Mouse (Mus musculus) intestine, postnatal 0 days (tissue): Measurements from ENCODE around the gene Dnah17. TPM values are rescaled to one million over a fixed set of nuclear protein-coding genes. Genes with fewer than 3 reads are reported as not detected.

Experiments
- ATAC-seq: fragments of 200-750 bp; cut with Nextera tagmentation; 2 replicates; pipeline ENCODE4 v1.8.0; 2017; ENCODE audit warnings: mild to moderate bottlenecking, moderate TSS enrichment, moderate library complexity
- H3K27ac ChIP-seq: fragments of 300-500 bp; sonication (generic); 2 replicates; pipeline ENCODE4 v1.5.1; 2014; ENCODE audit warnings: mild to moderate bottlenecking, low read depth, low read length, moderate library complexity
- H3K27me3 ChIP-seq: fragments of 300-500 bp; sonication (generic); replicated peaks from 2 replicates; pipeline ENCODE4 v1.6.1; 2014; ENCODE audit warnings: low read length, mixed read lengths; ENCODE audit not compliant: control insufficient read depth, insufficient read depth
- H3K36me3 ChIP-seq: fragments of 300-500 bp; sonication (generic); 2 replicates; pipeline ENCODE4 v1.6.1; 2014; ENCODE audit warnings: mild to moderate bottlenecking, moderate library complexity; ENCODE audit not compliant: control insufficient read depth, insufficient read depth
- H3K4me1 ChIP-seq: fragments of 300-500 bp; sonication (generic); replicated peaks from 2 replicates; pipeline ENCODE4 v1.6.1; 2014; ENCODE audit warnings: antibody characterized with exemption, low read length, mixed read lengths; ENCODE audit not compliant: control insufficient read depth, insufficient read depth
- H3K4me2 ChIP-seq: fragments of 300-500 bp; sonication (generic); replicated peaks from 2 replicates; pipeline ENCODE4 v1.6.1; 2014; ENCODE audit warnings: low read depth, mild to moderate bottlenecking, moderate library complexity
- H3K4me3 ChIP-seq: fragments of 300-500 bp; sonication (generic); 2 replicates; pipeline ENCODE4 v1.5.1; 2014; ENCODE audit warnings: low read depth, low read length
- H3K9ac ChIP-seq: fragments of 300-500 bp; sonication (generic); 2 replicates; pipeline ENCODE4 v1.6.1; 2014; ENCODE audit warnings: mild to moderate bottlenecking, low read depth, low read length
- H3K9me3 ChIP-seq: fragments of 300-500 bp; sonication (generic); 2 replicates; pipeline ENCODE4 v1.6.1; 2016; ENCODE audit warnings: mixed run types; ENCODE audit not compliant: control insufficient read depth
- CTCF ChIP-seq: sonication (generic); IDR thresholded peaks from 2 replicates; pipeline ENCODE4 v1.5.1; 2016; ENCODE audit warnings: low read depth, mild to moderate bottlenecking, control low read depth, antibody characterized with exemption, moderate library complexity
- WGBS: fragments of 180-500 bp; shearing (Covaris S2); extraction: QIAGEN DNeasy Blood & Tissue Kit; methylation state at CpG from one replicate; pipeline ENCODE4 v1.1.7; 2014; 5-methylcytosine and 5-hydroxymethylcytosine counted together
- polyA plus RNA-seq: library from polyadenylated mRNA; unstranded; fragments of >200 nt; fragmentation: Nextera tagmentation; extraction: Ambion mirVana; gene quantifications from 2 replicates; pipeline ENCODE4 v1.2.1, GENCODE M21; 2015

Dnah17 gene
- polyA plus RNA-seq, 1 experiment from 2014 or later = 0.03 TPM

DNA sequence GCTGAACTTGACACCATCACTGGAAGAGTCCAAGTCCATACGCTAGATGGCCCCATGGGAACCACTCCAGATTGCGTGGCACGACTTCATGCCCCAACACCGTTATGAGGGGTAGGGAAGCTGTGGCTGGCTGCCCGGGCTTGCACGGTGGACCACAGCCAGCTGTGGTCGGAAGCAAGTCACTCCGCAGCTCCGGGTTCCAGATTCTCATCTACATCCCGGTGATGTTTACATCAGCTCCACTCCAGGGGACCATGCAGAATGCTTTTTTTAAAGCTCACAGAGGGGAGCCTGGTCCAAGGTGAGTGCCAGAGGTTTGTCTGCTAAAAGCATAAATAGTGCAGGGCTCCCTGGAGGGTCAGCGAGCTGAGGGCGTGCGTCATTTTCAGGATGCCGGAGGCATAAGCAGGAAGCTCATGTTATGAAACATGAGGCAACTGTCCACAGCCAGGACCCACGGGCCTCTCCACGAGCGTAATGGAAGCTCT, 55.4 kb downstream of the Dnah17 start:
- TF ChIP-seq CTCF = peak; percentile 31; the same call in 1 of the 2 replicates
- WGBS = 49% methylated on average over 17 of the region's 17 CpGs
- no peak overlapping the region for H3K4me3 ChIP-seq
- no peaks in the 10 kb centered on the region for H3K9me3 ChIP-seq
- no peak overlapping the region for H3K4me2 ChIP-seq
- H3K36me3 ChIP-seq = no peaks in the 10 kb centered on the region
- no peak for ATAC-seq
- 0 out of 2 replicates have a peak overlapping the region, but pooled peaks have one; percentile 11 for H3K27ac ChIP-seq
- no peaks in the 10 kb centered on the region for H3K27me3 ChIP-seq
- no peak overlapping the region for H3K9ac ChIP-seq
- H3K4me1 ChIP-seq = no peaks in the 10 kb centered on the region

DNA sequence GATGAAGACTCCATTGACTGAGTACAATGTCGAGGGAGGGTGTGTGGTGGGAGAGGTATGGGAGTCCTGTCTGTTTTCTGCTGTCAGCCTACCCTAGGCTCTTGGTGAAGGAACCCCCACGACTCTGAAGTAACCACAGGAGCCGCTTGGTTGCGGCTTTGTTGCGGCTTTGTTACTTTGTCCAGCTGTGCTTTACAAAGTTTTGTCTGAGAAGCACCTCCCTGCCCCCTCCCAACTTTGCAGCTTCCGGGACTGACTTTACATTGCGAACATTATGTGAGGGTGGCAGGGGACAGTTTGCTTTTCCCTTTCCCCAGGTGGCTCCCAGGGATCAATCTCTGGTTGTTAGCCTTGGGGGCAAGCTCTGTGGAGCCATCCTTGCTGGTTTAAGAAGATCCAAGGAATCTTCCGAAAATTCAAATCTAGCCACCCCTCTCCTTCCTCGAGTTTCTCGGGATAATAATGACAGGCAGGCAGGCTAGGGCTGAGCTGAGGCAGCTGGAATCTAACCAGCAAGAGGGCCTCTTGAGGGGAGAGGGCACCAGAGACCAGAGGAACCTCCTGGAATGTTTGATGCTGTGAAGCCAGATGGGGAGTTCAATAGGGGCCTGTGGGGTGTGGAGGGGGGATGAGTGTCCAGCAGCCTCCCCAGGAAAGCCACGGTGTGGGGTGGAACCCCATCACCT, 59.1 kb downstream of the Dnah17 start:
- no peaks in the 10 kb centered on the region for H3K27me3 ChIP-seq
- WGBS = 57% methylated on average over 11 of the region's 11 CpGs
- H3K36me3 ChIP-seq = no peaks in the 10 kb centered on the region
- H3K27ac ChIP-seq = no peak overlapping the region
- 0 out of 2 replicates have a peak overlapping the region, but pooled peaks have one; percentile 1 for H3K4me2 ChIP-seq
- TF ChIP-seq CTCF = no peak
- no peak overlapping the region for H3K9ac ChIP-seq
- no peaks in the 10 kb centered on the region for H3K4me1 ChIP-seq
- ATAC-seq = no peak
- no peaks in the 10 kb centered on the region for H3K9me3 ChIP-seq
- no peak overlapping the region for H3K4me3 ChIP-seq

DNA sequence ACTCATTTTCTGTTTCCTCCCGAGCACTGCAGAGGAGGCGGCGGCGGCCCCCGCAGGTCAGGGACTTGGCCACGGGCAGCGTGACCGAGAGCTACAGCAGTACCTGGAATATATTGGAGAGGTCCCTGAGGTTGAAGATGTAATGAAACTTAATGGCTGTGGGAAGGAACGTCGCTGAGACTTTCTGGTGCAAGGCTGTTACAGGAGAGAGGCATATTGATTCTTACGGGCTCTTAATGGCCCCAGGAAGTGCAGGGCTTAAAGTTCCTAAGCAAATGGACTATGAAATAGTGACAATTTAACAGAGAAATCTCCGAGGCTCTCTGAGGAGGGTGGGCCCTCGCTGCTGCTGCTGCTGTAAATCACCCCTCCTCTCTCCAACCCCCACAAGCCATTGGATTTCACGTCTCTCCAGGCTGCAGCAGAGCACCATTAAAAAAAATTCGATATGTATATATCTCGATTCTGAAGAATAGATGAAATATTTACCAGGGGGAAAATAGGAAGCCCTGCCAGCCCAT, 61.6 kb downstream of the Dnah17 start:
- H3K4me3 ChIP-seq = no peak overlapping the region
- no peaks in the 10 kb centered on the region for H3K36me3 ChIP-seq
- H3K27ac ChIP-seq = no peak overlapping the region
- no peak overlapping the region for H3K4me2 ChIP-seq
- H3K4me1 ChIP-seq = no peaks in the 10 kb centered on the region
- ATAC-seq = no peak
- no peaks in the 10 kb centered on the region for H3K27me3 ChIP-seq
- no peak overlapping the region for H3K9ac ChIP-seq
- 51% methylated on average over 16 of the region's 16 CpGs for WGBS
- no peak for TF ChIP-seq CTCF
- no peaks in the 10 kb centered on the region for H3K9me3 ChIP-seq

DNA sequence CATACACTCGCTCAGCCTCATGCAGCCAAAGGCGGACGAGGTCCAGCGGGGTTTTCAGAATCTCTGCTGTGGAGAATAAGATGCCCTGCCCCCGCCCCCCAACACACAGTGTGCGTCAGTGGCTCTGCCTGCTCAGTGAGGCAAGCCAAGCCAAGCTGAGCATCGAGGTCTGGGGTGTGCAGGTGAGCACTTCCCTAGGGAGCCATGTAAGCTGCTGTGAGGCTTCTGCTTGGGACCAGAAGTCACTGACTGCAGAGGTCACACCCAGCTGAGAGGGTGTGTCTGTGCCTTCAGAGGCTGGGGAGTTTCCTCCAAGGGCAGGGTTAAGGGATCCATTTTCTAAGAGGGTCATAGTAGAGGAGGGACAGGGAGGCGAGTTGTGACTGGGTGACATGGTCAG, 62.8 kb downstream of the Dnah17 start:
- ATAC-seq = no peak
- H3K9me3 ChIP-seq = no peaks in the 10 kb centered on the region
- H3K4me2 ChIP-seq = no peak overlapping the region
- no peak overlapping the region for H3K27ac ChIP-seq
- H3K4me3 ChIP-seq = no peak overlapping the region
- no peak overlapping the region for H3K9ac ChIP-seq
- no peaks in the 10 kb centered on the region for H3K4me1 ChIP-seq
- no peak for TF ChIP-seq CTCF
- no peaks in the 10 kb centered on the region for H3K36me3 ChIP-seq
- WGBS = 81% methylated on average over 8 of the region's 8 CpGs
- H3K27me3 ChIP-seq = no peaks in the 10 kb centered on the region

DNA sequence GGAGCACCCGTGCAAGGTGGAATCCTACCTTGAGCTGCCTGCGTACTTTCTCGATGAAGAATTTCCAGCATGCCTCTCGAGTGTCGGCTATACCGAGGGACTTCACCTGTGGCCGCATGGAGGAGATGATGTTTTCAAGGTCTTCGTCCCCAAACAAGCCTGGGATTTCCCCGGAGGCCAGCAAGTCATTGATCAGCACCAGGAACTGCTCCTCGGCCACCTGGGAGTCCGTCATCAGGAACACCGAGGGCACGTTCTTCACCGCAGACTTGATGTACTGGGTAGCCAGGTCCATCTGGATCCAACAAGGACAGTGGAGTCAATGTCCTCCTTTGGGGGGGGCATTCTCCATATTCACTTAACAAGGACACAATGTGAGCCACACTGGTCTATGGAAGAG, 70.4 kb downstream of the Dnah17 start:
- H3K4me1 ChIP-seq = no peaks in the 10 kb centered on the region
- no peak overlapping the region for H3K4me3 ChIP-seq
- no peaks in the 10 kb centered on the region for H3K9me3 ChIP-seq
- no peak for ATAC-seq
- TF ChIP-seq CTCF = no peak
- no peaks in the 10 kb centered on the region for H3K27me3 ChIP-seq
- no peak overlapping the region for H3K27ac ChIP-seq
- H3K9ac ChIP-seq = no peak overlapping the region
- no peak overlapping the region for H3K4me2 ChIP-seq
- H3K36me3 ChIP-seq = no peaks in the 10 kb centered on the region
- 70% methylated on average over 14 of the region's 14 CpGs for WGBS

DNA sequence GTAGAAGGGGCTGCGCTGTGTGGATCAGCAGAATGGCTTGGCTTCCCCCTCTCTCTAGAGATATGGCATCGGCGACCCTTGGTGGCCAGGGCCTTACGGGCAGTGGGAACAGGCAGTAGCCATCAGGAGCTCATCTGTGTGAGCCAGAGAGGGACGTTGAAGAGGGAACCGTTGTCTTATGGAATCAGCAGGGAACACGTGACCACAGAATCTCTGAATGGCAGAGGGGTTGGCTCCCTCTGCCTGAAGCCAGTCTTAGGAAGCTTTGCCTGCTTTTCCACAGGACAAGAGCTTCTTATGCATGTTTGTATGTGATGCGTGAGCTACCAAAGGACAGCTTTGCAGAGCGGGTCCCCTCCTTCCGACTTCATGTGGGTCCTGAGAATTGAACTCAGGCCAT, 71.6 kb downstream of the Dnah17 start:
- ATAC-seq = no peak
- WGBS = 66% methylated on average over 10 of the region's 10 CpGs
- TF ChIP-seq CTCF = no peak
- Histone ChIP-seq H3K27me3 (no peaks in the 10 kb centered on the region), H3K4me3 (no peak overlapping the region), H3K27ac (no peak overlapping the region), H3K36me3 (no peaks in the 10 kb centered on the region), H3K9ac (no peak overlapping the region), H3K4me2 (no peak overlapping the region), H3K4me1 (no peaks in the 10 kb centered on the region), H3K9me3 (no peaks in the 10 kb centered on the region)
